Mouse (Mus musculus) stomach, postnatal 0 days (tissue): ENCODE data around the gene Cdkl5. TPM values are rescaled to one million over a fixed set of nuclear protein-coding genes. Genes with fewer than 3 reads are reported as not detected.

ENCODE experiments used
- ATAC-seq: fragments of 200-750 bp; cut with Nextera tagmentation; 2 replicates; pipeline ENCODE4 v1.8.0; 2017; ENCODE audit not compliant: low FRiP score, low TSS enrichment
- DNase-seq: peaks from one replicate; pipeline ENCODE4 v3.0.0-alpha.2; 2016; ENCODE audit warnings: low spot score
- H3K27ac ChIP-seq: fragments of 300-500 bp; sonication (generic); replicated peaks from 2 replicates; pipeline ENCODE4 v1.5.1; 2014; ENCODE audit warnings: mild to moderate bottlenecking, control low read depth
- H3K27me3 ChIP-seq: fragments of 300-500 bp; sonication (generic); 2 replicates; pipeline ENCODE4 v1.6.1; 2014; ENCODE audit warnings: low read length; ENCODE audit not compliant: control insufficient read depth, insufficient read depth
- H3K36me3 ChIP-seq: fragments of 300-500 bp; sonication (generic); 2 replicates; pipeline ENCODE4 v1.6.1; 2014; ENCODE audit warnings: low read length, mixed read lengths; ENCODE audit not compliant: control insufficient read depth, insufficient read depth
- H3K4me1 ChIP-seq: fragments of 300-500 bp; sonication (generic); replicated peaks from 2 replicates; pipeline ENCODE4 v1.6.1; 2014; ENCODE audit warnings: antibody characterized with exemption; ENCODE audit not compliant: control insufficient read depth, insufficient read depth
- H3K4me2 ChIP-seq: fragments of 300-500 bp; sonication (generic); replicated peaks from 2 replicates; pipeline ENCODE4 v1.6.1; 2014; ENCODE audit warnings: low read depth, mild to moderate bottlenecking, control low read depth, moderate library complexity
- H3K4me3 ChIP-seq: fragments of 300-500 bp; sonication (generic); 2 replicates; pipeline ENCODE4 v1.5.1; 2014; ENCODE audit warnings: low read depth, low read length, control low read depth
- H3K9ac ChIP-seq: fragments of 300-500 bp; sonication (generic); 2 replicates; pipeline ENCODE4 v1.6.1; 2014; ENCODE audit warnings: mild to moderate bottlenecking, low read length, control low read depth, mixed read lengths
- H3K9me3 ChIP-seq: fragments of 300-500 bp; sonication (generic); 2 replicates; pipeline ENCODE4 v1.6.1; 2016; ENCODE audit warnings: low read length; ENCODE audit not compliant: control insufficient read depth
- CTCF ChIP-seq: IDR thresholded peaks from 2 replicates; pipeline ENCODE4 v1.5.1; 2016; ENCODE audit warnings: antibody characterized with exemption, low read depth, mild to moderate bottlenecking, moderate library complexity
- EP300 ChIP-seq: optimal IDR thresholded peaks from 2 replicates; pipeline ENCODE3; 2016; ENCODE audit warnings: antibody characterized with exemption
- WGBS: fragments of 180-500 bp; shearing (Covaris S2); extraction: QIAGEN DNeasy Blood & Tissue Kit; methylation state at CpG from one replicate; pipeline ENCODE4 v1.1.7; 2014; 5-methylcytosine and 5-hydroxymethylcytosine counted together
- polyA plus RNA-seq: library from polyadenylated mRNA; unstranded; fragments of >200 nt; fragmentation: Nextera tagmentation; extraction: Ambion mirVana; gene quantifications from 2 replicates; pipeline ENCODE4 v1.2.1, GENCODE M21; 2015

Gene Cdkl5
- polyA plus RNA-seq, 1 experiment from 2014 or later = 1.2 TPM

DNA sequence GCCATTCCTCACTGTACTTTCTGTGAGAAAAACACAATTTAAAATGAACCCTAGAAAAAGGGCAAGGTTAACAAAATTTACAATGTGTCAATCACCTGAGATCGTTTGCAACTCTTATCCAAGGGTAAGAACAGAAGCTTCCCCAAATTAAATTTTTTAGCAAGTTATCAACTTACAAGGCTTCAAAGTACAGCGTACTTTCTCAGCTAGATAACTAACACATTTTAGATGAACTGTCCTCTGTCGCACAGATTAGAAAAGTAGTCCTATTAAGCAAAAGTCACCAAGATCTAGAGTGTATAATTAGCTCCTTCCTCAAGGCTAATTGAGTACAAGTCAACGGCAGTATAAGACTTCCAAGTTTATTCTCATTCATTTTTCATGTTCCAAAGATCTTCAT, 88.6 kb downstream of the Cdkl5 start:
- H3K4me1 ChIP-seq = no peaks in the 10 kb centered on the region
- H3K36me3 ChIP-seq = no peaks in the 10 kb centered on the region
- H3K27me3 ChIP-seq = no peaks in the 10 kb centered on the region
- H3K9me3 ChIP-seq = no peaks in the 10 kb centered on the region
- no peak for DNase-seq
- H3K27ac ChIP-seq = no peak overlapping the region
- WGBS = 49% methylated on average over 4 of the region's 4 CpGs
- TF ChIP-seq CTCF = no peak
- TF ChIP-seq EP300 = no peak
- no peak for ATAC-seq
- no peak overlapping the region for H3K4me2 ChIP-seq
- H3K4me3 ChIP-seq = no peak overlapping the region
- no peak overlapping the region for H3K9ac ChIP-seq

GRCm38 (mm10) chrX:160905041-160905678, 89.3 kb downstream of the Cdkl5 start:
- TF ChIP-seq CTCF = no peak
- TF ChIP-seq EP300 = no peak
- Histone ChIP-seq H3K27me3 (no peaks in the 10 kb centered on the region), H3K4me1 (no peaks in the 10 kb centered on the region), H3K36me3 (no peaks in the 10 kb centered on the region), H3K27ac (no peak overlapping the region), H3K9ac (no peak overlapping the region), H3K4me2 (no peak overlapping the region), H3K4me3 (no peak overlapping the region), H3K9me3 (no peaks in the 10 kb centered on the region)
- 62% methylated on average over 2 of the region's 2 CpGs for whole genome bisulfite sequencing
- ATAC-seq = no peak
- no peak for DNase-seq

GRCm38 (mm10) chrX:160901118-160901517, 93.4 kb downstream of the Cdkl5 start:
- Histone ChIP-seq H3K27ac (no peak overlapping the region), H3K27me3 (no peaks in the 10 kb centered on the region), H3K4me1 (no peaks in the 10 kb centered on the region), H3K9me3 (no peaks in the 10 kb centered on the region), H3K9ac (no peak overlapping the region), H3K4me2 (no peak overlapping the region), H3K4me3 (no peak overlapping the region), H3K36me3 (no peaks in the 10 kb centered on the region)
- no peak for DNase-seq
- no peak for ATAC-seq
- no peak for TF ChIP-seq EP300
- TF ChIP-seq CTCF = no peak
- 70% methylated on average over 2 of the region's 2 CpGs for WGBS

DNA sequence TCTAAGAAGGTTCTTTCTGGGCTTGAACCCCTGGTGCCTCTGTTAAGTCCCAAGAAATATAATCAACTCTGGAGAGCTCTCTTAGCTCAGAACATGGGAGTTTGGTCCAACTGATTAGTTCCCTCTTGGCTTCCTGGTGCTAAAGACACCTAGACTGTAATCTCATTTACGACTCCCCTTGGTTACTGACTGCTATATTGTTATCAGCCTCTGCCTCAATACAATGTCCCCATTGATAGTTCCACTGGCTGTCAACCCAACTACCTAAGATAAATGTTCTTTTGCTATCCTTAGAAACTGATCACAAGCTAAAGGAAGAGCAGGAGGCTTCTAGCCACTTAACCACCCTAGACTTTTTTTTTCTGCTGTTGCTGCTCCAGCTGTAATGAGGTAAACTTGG, 102.4 kb downstream of the Cdkl5 start:
- ATAC-seq (no peak), DNase-seq (no peak)
- no peaks in the 10 kb centered on the region for H3K9me3 ChIP-seq
- WGBS = 59% methylated on average over 1 of the region's 1 CpGs
- H3K4me2 ChIP-seq = no peak overlapping the region
- no peaks in the 10 kb centered on the region for H3K4me1 ChIP-seq
- no peaks in the 10 kb centered on the region for H3K27me3 ChIP-seq
- H3K9ac ChIP-seq = no peak overlapping the region
- no peak overlapping the region for H3K4me3 ChIP-seq
- no peak overlapping the region for H3K27ac ChIP-seq
- TF ChIP-seq CTCF (no peak), EP300 (no peak)
- no peaks in the 10 kb centered on the region for H3K36me3 ChIP-seq

GRCm38 (mm10) chrX:160886301-160886700, 108.2 kb downstream of the Cdkl5 start:
- no peak overlapping the region for H3K4me3 ChIP-seq
- no peaks in the 10 kb centered on the region for H3K4me1 ChIP-seq
- H3K4me2 ChIP-seq = no peak overlapping the region
- no peak overlapping the region for H3K27ac ChIP-seq
- no peaks in the 10 kb centered on the region for H3K27me3 ChIP-seq
- 70% methylated on average over 2 of the region's 2 CpGs for WGBS
- no peak for ATAC-seq
- no peaks in the 10 kb centered on the region for H3K36me3 ChIP-seq
- H3K9me3 ChIP-seq = no peaks in the 10 kb centered on the region
- TF ChIP-seq EP300 = no peak
- no peak for TF ChIP-seq CTCF
- no peak overlapping the region for H3K9ac ChIP-seq
- no peak for DNase-seq

- Histone ChIP-seq H3K4me1 (no peaks in the 10 kb centered on the region), H3K27me3 (no peaks in the 10 kb centered on the region), H3K9ac (no peak overlapping the region), H3K9me3 (no peaks in the 10 kb centered on the region), H3K4me2 (no peak overlapping the region), H3K4me3 (no peak overlapping the region), H3K36me3 (no peaks in the 10 kb centered on the region), H3K27ac (no peak overlapping the region)
- TF ChIP-seq EP300 = no peak
- no peak for TF ChIP-seq CTCF
- WGBS = 84% methylated on average over 4 of the region's 4 CpGs
- no peak for DNase-seq
- no peak for ATAC-seq
Observed at GRCm38 (mm10) chrX:160866576-160866975, 127.9 kb downstream of the Cdkl5 start.
